Mouse (Mus musculus): Measurements from ENCODE around the gene Slc2a4. TPM values are rescaled to one million over a fixed set of nuclear protein-coding genes. Genes with fewer than 3 reads are reported as not detected.

Slc2a4 gene
- polyA plus RNA-seq, 1 experiment from 2014 or later = 2.7 TPM

GRCm38 (mm10) chr11:69910177-69910576 lies 37.8 kb downstream of the Slc2a4 start:
- Histone ChIP-seq H3K36me3 (ENCODE audit: control insufficient read depth, insufficient read depth, low read length) (peaks cover 72% of the 10 kb centered on the region), H3K27me3 (ENCODE audit: control insufficient read depth, insufficient read depth, low read length) (no peaks in the 10 kb centered on the region), H3K4me2 (ENCODE audit: low read depth, low read length) (no peak overlapping the region), H3K9me3 (ENCODE audit: control insufficient read depth, low read length) (no peaks in the 10 kb centered on the region), H3K9ac (replicated peaks; ENCODE audit: low read depth, low read length) (no peak overlapping the region), H3K4me3 (ENCODE audit: low read depth, low read length) (no peak overlapping the region), H3K27ac (ENCODE audit: low read depth, low read length) (no peak overlapping the region), H3K4me1 (ENCODE audit: control insufficient read depth, insufficient read depth, low read length) (peaks cover 7% of the 10 kb centered on the region; the same call in 1 of the 2 replicates)
- no peak for ATAC-seq (ENCODE audit: low read depth)
- 99% methylated on average over 8 of the region's 8 CpGs for WGBS

- no peak overlapping the region for H3K27ac ChIP-seq (ENCODE audit: low read depth, low read length)
- H3K4me2 ChIP-seq (ENCODE audit: low read depth, low read length) = no peak overlapping the region
- peaks cover 75% of the 10 kb centered on the region for H3K36me3 ChIP-seq (ENCODE audit: control insufficient read depth, insufficient read depth, low read length)
- H3K4me1 ChIP-seq (ENCODE audit: control insufficient read depth, insufficient read depth, low read length) = 0 out of 2 replicates have a peak, but pooled peaks cover 2% of the 10 kb centered on the region
- no peaks in the 10 kb centered on the region for H3K27me3 ChIP-seq (ENCODE audit: control insufficient read depth, insufficient read depth, low read length)
- H3K9ac ChIP-seq (replicated peaks; ENCODE audit: low read depth, low read length) = no peak overlapping the region
- no peak overlapping the region for H3K4me3 ChIP-seq (ENCODE audit: low read depth, low read length)
- 89% methylated on average over 5 of the region's 5 CpGs for WGBS
- no peak for ATAC-seq (ENCODE audit: low read depth)
- H3K9me3 ChIP-seq (ENCODE audit: control insufficient read depth, low read length) = no peaks in the 10 kb centered on the region
These were observed 38.8 kb downstream of the Slc2a4 start for GRCm38 (mm10) chr11:69909174-69909573.

GRCm38 (mm10) chr11:69908645-69909044 lies 39.3 kb downstream of the Slc2a4 start:
- Histone ChIP-seq H3K9me3 (ENCODE audit: control insufficient read depth, low read length) (no peaks in the 10 kb centered on the region), H3K27ac (ENCODE audit: low read depth, low read length) (no peak overlapping the region), H3K4me3 (ENCODE audit: low read depth, low read length) (no peak overlapping the region), H3K27me3 (ENCODE audit: control insufficient read depth, insufficient read depth, low read length) (no peaks in the 10 kb centered on the region), H3K4me1 (ENCODE audit: control insufficient read depth, insufficient read depth, low read length) (0 out of 2 replicates have a peak, but pooled peaks cover 2% of the 10 kb centered on the region), H3K36me3 (ENCODE audit: control insufficient read depth, insufficient read depth, low read length) (peaks cover 80% of the 10 kb centered on the region), H3K4me2 (ENCODE audit: low read depth, low read length) (no peak overlapping the region), H3K9ac (replicated peaks; ENCODE audit: low read depth, low read length) (no peak overlapping the region)
- 93% methylated on average over 11 of the region's 11 CpGs for WGBS
- no peak for ATAC-seq (ENCODE audit: low read depth)

GRCm38 (mm10) chr11:69904311-69904710 lies 43.7 kb downstream of the Slc2a4 start:
- ATAC-seq (ENCODE audit: low read depth) = no peak
- Histone ChIP-seq H3K36me3 (ENCODE audit: control insufficient read depth, insufficient read depth, low read length) (peaks cover 47% of the 10 kb centered on the region), H3K27me3 (ENCODE audit: control insufficient read depth, insufficient read depth, low read length) (no peaks in the 10 kb centered on the region), H3K27ac (ENCODE audit: low read depth, low read length) (no peak overlapping the region), H3K4me3 (ENCODE audit: low read depth, low read length) (no peak overlapping the region), H3K4me2 (ENCODE audit: low read depth, low read length) (no peak overlapping the region), H3K4me1 (ENCODE audit: control insufficient read depth, insufficient read depth, low read length) (peaks cover 17% of the 10 kb centered on the region), H3K9ac (replicated peaks; ENCODE audit: low read depth, low read length) (no peak overlapping the region), H3K9me3 (ENCODE audit: control insufficient read depth, low read length) (no peaks in the 10 kb centered on the region)
- WGBS = 98% methylated on average over 9 of the region's 9 CpGs

- H3K27me3 ChIP-seq (ENCODE audit: control insufficient read depth, insufficient read depth, low read length) = no peaks in the 10 kb centered on the region
- ATAC-seq (ENCODE audit: low read depth) = no peak
- H3K4me1 ChIP-seq (ENCODE audit: control insufficient read depth, insufficient read depth, low read length) = peaks cover 23% of the 10 kb centered on the region
- H3K4me3 ChIP-seq (ENCODE audit: low read depth, low read length) = peak overlapping the region; percentile 80; the same call in 1 of the 2 replicates
- H3K9ac ChIP-seq (replicated peaks; ENCODE audit: low read depth, low read length) = no peak overlapping the region
- no peak overlapping the region for H3K27ac ChIP-seq (ENCODE audit: low read depth, low read length)
- peak overlapping the region; percentile 88 for H3K4me2 ChIP-seq (ENCODE audit: low read depth, low read length)
- 91% methylated on average over 13 of the region's 13 CpGs for WGBS
- no peaks in the 10 kb centered on the region for H3K9me3 ChIP-seq (ENCODE audit: control insufficient read depth, low read length)
- peaks cover 39% of the 10 kb centered on the region for H3K36me3 ChIP-seq (ENCODE audit: control insufficient read depth, insufficient read depth, low read length)
These were observed 45.0 kb downstream of the Slc2a4 start for GRCm38 (mm10) chr11:69902972-69903371.

GRCm38 (mm10) chr11:69901993-69902392 lies 46.0 kb downstream of the Slc2a4 start:
- H3K27ac ChIP-seq (ENCODE audit: low read depth, low read length) = peak overlapping the region; percentile 97
- peaks cover 29% of the 10 kb centered on the region for H3K36me3 ChIP-seq (ENCODE audit: control insufficient read depth, insufficient read depth, low read length)
- no peaks in the 10 kb centered on the region for H3K27me3 ChIP-seq (ENCODE audit: control insufficient read depth, insufficient read depth, low read length)
- H3K4me3 ChIP-seq (ENCODE audit: low read depth, low read length) = peak overlapping the region; percentile 80
- H3K4me1 ChIP-seq (ENCODE audit: control insufficient read depth, insufficient read depth, low read length) = peaks cover 23% of the 10 kb centered on the region
- WGBS = under 1% methylated on average over 30 of the region's 39 CpGs
- peak overlapping the region; percentile 88 for H3K4me2 ChIP-seq (ENCODE audit: low read depth, low read length)
- H3K9ac ChIP-seq (replicated peaks; ENCODE audit: low read depth, low read length) = peak overlapping the region; percentile 96
- H3K9me3 ChIP-seq (ENCODE audit: control insufficient read depth, low read length) = no peaks in the 10 kb centered on the region
- ATAC-seq (ENCODE audit: low read depth) = 0 out of 2 replicates have a peak, but pooled peaks have one; percentile 1

GRCm38 (mm10) chr11:69901406-69901846 lies 46.6 kb downstream of the Slc2a4 start:
- Histone ChIP-seq H3K4me2 (ENCODE audit: low read depth, low read length) (peak overlapping the region; percentile 88), H3K27ac (ENCODE audit: low read depth, low read length) (peak overlapping the region; percentile 97), H3K4me1 (ENCODE audit: control insufficient read depth, insufficient read depth, low read length) (peaks cover 23% of the 10 kb centered on the region), H3K27me3 (ENCODE audit: control insufficient read depth, insufficient read depth, low read length) (no peaks in the 10 kb centered on the region), H3K36me3 (ENCODE audit: control insufficient read depth, insufficient read depth, low read length) (peaks cover 23% of the 10 kb centered on the region), H3K4me3 (ENCODE audit: low read depth, low read length) (peak overlapping the region; percentile 80), H3K9ac (replicated peaks; ENCODE audit: low read depth, low read length) (peak overlapping the region; percentile 96), H3K9me3 (ENCODE audit: control insufficient read depth, low read length) (no peaks in the 10 kb centered on the region)
- 1% methylated on average over 42 of the region's 42 CpGs for WGBS
- peak; percentile 79 for ATAC-seq (ENCODE audit: low read depth)

GRCm38 (mm10) chr11:69900471-69901405 lies 47.2 kb downstream of the Slc2a4 start, which contains the start of the genes 2810408A11Rik and Neurl4:
2810408A11Rik (minus strand) TSS chr11:69900987.
Neurl4 (plus strand) TSS chr11:69901072.
- Histone ChIP-seq H3K9me3 (ENCODE audit: control insufficient read depth, low read length) (no peaks in the 10 kb centered on the region), H3K4me3 (ENCODE audit: low read depth, low read length) (peak within 1 kb of the TSS; percentile 80), H3K27me3 (ENCODE audit: control insufficient read depth, insufficient read depth, low read length) (no peaks in the 10 kb centered on the region), H3K9ac (replicated peaks; ENCODE audit: low read depth, low read length) (peak within 1 kb of the TSS; percentile 96), H3K36me3 (ENCODE audit: control insufficient read depth, insufficient read depth, low read length) (peaks cover 17% of the 10 kb centered on the region), H3K4me1 (ENCODE audit: control insufficient read depth, insufficient read depth, low read length) (peaks cover 23% of the 10 kb centered on the region), H3K27ac (ENCODE audit: low read depth, low read length) (peak within 1 kb of the TSS; percentile 97), H3K4me2 (ENCODE audit: low read depth, low read length) (peak within 1 kb of the TSS; percentile 88)
- under 1% methylated on average over 38 of the region's 38 CpGs for WGBS
- peak; percentile 95 for ATAC-seq (ENCODE audit: low read depth)

- Histone ChIP-seq H3K36me3 (ENCODE audit: control insufficient read depth, insufficient read depth, low read length) (peaks cover 12% of the 10 kb centered on the region), H3K27ac (ENCODE audit: low read depth, low read length) (no peak overlapping the region), H3K4me2 (ENCODE audit: low read depth, low read length) (peak overlapping the region; percentile 88), H3K9me3 (ENCODE audit: control insufficient read depth, low read length) (no peaks in the 10 kb centered on the region), H3K4me3 (ENCODE audit: low read depth, low read length) (peak overlapping the region; percentile 80), H3K9ac (replicated peaks; ENCODE audit: low read depth, low read length) (peak overlapping the region; percentile 96; the same call in 1 of the 2 replicates), H3K27me3 (ENCODE audit: control insufficient read depth, insufficient read depth, low read length) (no peaks in the 10 kb centered on the region), H3K4me1 (ENCODE audit: control insufficient read depth, insufficient read depth, low read length) (peaks cover 23% of the 10 kb centered on the region)
- 24% methylated on average over 4 of the region's 4 CpGs for WGBS
- no peak for ATAC-seq (ENCODE audit: low read depth)
These were observed 48.1 kb downstream of the Slc2a4 start for GRCm38 (mm10) chr11:69899870-69900269.

Measured in neural tube, embryonic 14.5 days (tissue).